Mouse (Mus musculus) lung, postnatal 0 days (tissue): ENCODE results near the gene Atp1b2. TPM values are rescaled to one million over a fixed set of nuclear protein-coding genes. Genes with fewer than 3 reads are reported as not detected.
A peak's percentile ranks its signal among the peaks of the same experiment; 100 is the strongest.

Experiments
- ATAC-seq: fragments of 200-750 bp; cut with Nextera tagmentation; 2 replicates; pipeline ENCODE4 v1.8.0; 2017; ENCODE audit warnings: moderate library complexity
- DNase-seq: peaks from one replicate; pipeline ENCODE4 v3.0.0-alpha.2; 2016; ENCODE audit warnings: low spot score
- H3K27ac ChIP-seq: fragments of 300-500 bp; sonication (generic); 2 replicates; pipeline ENCODE4 v1.5.1; 2014; ENCODE audit warnings: antibody characterized with exemption, mild to moderate bottlenecking, low read length, mixed read lengths
- H3K27me3 ChIP-seq: fragments of 300-500 bp; sonication (generic); replicated peaks from 2 replicates; pipeline ENCODE4 v1.6.1; 2014; ENCODE audit warnings: low read length, mixed read lengths; ENCODE audit not compliant: insufficient read depth
- H3K36me3 ChIP-seq: fragments of 300-500 bp; sonication (generic); 2 replicates; pipeline ENCODE4 v1.6.1; 2014; ENCODE audit warnings: low read length, mixed read lengths; ENCODE audit not compliant: insufficient read depth
- H3K4me1 ChIP-seq: fragments of 300-500 bp; sonication (generic); 2 replicates; pipeline ENCODE4 v1.6.1; 2014; ENCODE audit warnings: antibody characterized with exemption, low read depth, low read length, mixed read lengths; ENCODE audit not compliant: insufficient read depth
- H3K4me2 ChIP-seq: fragments of 300-500 bp; sonication (generic); replicated peaks from 2 replicates; pipeline ENCODE4 v1.6.1; 2014; ENCODE audit warnings: low read depth, mild to moderate bottlenecking, low read length, moderate library complexity, mixed read lengths
- H3K4me3 ChIP-seq: fragments of 300-500 bp; sonication (generic); 2 replicates; pipeline ENCODE4 v1.5.1; 2014; ENCODE audit warnings: low read depth, low read length
- H3K9ac ChIP-seq: fragments of 300-500 bp; sonication (generic); replicated peaks from 2 replicates; pipeline ENCODE4 v1.6.1; 2014; ENCODE audit warnings: low read depth, mild to moderate bottlenecking
- H3K9me3 ChIP-seq: fragments of 300-500 bp; sonication (generic); 2 replicates; pipeline ENCODE4 v1.6.1; 2016; ENCODE audit warnings: low read length, mixed read lengths
- CTCF ChIP-seq: IDR thresholded peaks from 2 replicates; pipeline ENCODE4 v1.5.1; 2016; ENCODE audit warnings: antibody characterized with exemption, mild to moderate bottlenecking
- EP300 ChIP-seq: IDR thresholded peaks from 2 replicates; pipeline ENCODE4 v1.6.1; 2016; ENCODE audit warnings: antibody characterized with exemption, mild to moderate bottlenecking, control low read depth
- WGBS: fragments of 180-500 bp; shearing (Covaris S2); extraction: QIAGEN DNeasy Blood & Tissue Kit; methylation state at CpG from one replicate; pipeline ENCODE4 v1.1.7; 2014; 5-methylcytosine and 5-hydroxymethylcytosine counted together
- polyA plus RNA-seq: library from polyadenylated mRNA; unstranded; fragments of >200 nt; fragmentation: Nextera tagmentation; extraction: Ambion mirVana; gene quantifications from 2 replicates; pipeline ENCODE4 v1.2.1, GENCODE M21; 2015

Gene Atp1b2
- polyA plus RNA-seq, 1 experiment from 2014 or later = 8.1 TPM

DNA sequence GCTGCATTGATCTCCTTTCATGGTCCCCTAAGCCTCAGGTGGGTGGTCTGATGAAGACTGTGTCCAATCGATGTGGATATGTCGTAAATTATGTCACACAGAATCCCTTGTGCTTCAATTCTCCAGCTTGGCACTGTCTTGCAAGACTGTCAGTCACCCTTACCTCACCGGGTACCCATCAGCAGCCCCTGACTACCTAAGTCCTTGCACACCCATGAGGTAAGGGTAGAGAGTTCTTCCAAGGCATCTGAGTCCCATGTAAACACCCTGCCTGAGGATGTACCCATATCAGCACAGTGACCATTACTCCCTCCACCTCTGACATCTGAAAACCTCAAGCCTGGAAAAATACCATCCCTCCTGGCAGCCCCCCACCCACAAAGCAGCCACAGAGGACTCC, 1.4 kb downstream of the Atp1b2 start:
- H3K27me3 ChIP-seq = 0 out of 2 replicates have a peak, but pooled peaks cover 4% of the 10 kb centered on the region
- H3K4me2 ChIP-seq = peak overlapping the region; percentile 96
- H3K9me3 ChIP-seq = no peaks in the 10 kb centered on the region
- TF ChIP-seq EP300 = no peak
- TF ChIP-seq CTCF = no peak
- 62% methylated on average over 3 of the region's 3 CpGs for WGBS
- peak overlapping the region; percentile 53 for H3K4me3 ChIP-seq
- H3K4me1 ChIP-seq = peaks cover 23% of the 10 kb centered on the region; the same call in 1 of the 2 replicates
- ATAC-seq = no peak
- H3K36me3 ChIP-seq = no peaks in the 10 kb centered on the region
- no peak for DNase-seq
- no peak overlapping the region for H3K9ac ChIP-seq
- H3K27ac ChIP-seq = no peak overlapping the region

DNA sequence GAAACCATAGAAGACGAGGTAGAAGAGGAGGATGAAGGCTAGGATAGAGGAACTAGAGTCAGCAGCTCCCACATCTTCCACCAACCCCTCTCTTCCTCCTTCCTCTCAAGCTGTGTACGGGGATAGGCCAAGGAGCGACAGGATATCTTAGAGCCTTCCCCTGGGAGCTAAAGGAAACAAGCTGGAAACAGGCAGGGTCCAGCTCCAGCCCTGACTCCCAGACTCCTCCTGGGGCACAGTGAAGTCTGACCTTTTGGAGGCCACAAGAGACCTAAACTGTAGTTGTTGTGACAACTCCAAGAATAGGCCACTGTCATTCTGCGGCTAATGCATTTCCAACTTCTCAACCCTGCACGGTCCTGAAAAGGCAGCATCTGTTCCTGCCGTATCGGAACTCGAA, 2.2 kb downstream of the Atp1b2 start:
- ATAC-seq = no peak
- Histone ChIP-seq H3K9ac (no peak overlapping the region), H3K4me3 (no peak overlapping the region), H3K36me3 (no peaks in the 10 kb centered on the region), H3K4me2 (no peak overlapping the region), H3K4me1 (peaks cover 23% of the 10 kb centered on the region; the same call in 1 of the 2 replicates), H3K27me3 (0 out of 2 replicates have a peak, but pooled peaks cover 4% of the 10 kb centered on the region), H3K27ac (no peak overlapping the region), H3K9me3 (no peaks in the 10 kb centered on the region)
- no peak for TF ChIP-seq CTCF
- TF ChIP-seq EP300 = no peak
- 76% methylated on average over 8 of the region's 8 CpGs for WGBS
- DNase-seq = no peak

DNA sequence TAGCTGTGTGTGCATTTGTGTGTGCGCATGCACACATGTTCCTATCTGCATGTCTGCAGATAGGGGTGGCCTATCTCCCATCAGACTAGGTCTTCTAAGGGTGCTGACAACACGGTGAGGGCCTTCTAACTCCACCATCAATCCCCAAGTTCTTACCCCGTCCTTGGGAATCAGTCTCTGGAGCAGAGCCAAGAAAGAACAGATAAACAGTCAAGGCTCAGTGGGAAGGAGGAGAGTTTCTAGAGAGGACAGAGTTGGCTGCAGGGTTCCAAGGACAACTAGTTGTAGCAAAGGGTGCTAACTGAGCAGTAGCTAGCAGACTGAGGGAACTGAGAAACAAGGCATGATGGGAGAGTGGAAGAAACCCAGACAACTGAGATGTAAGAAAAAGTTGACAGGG, 4.0 kb downstream of the Atp1b2 start:
- 0 out of 2 replicates have a peak, but pooled peaks cover 4% of the 10 kb centered on the region for H3K27me3 ChIP-seq
- DNase-seq = no peak
- H3K4me3 ChIP-seq = no peak overlapping the region
- no peak for TF ChIP-seq EP300
- no peak for TF ChIP-seq CTCF
- peaks cover 23% of the 10 kb centered on the region; the same call in 1 of the 2 replicates for H3K4me1 ChIP-seq
- H3K4me2 ChIP-seq = no peak overlapping the region
- H3K36me3 ChIP-seq = no peaks in the 10 kb centered on the region
- H3K9me3 ChIP-seq = no peaks in the 10 kb centered on the region
- ATAC-seq = no peak
- H3K9ac ChIP-seq = no peak overlapping the region
- 46% methylated on average over 3 of the region's 3 CpGs for WGBS
- no peak overlapping the region for H3K27ac ChIP-seq

DNA sequence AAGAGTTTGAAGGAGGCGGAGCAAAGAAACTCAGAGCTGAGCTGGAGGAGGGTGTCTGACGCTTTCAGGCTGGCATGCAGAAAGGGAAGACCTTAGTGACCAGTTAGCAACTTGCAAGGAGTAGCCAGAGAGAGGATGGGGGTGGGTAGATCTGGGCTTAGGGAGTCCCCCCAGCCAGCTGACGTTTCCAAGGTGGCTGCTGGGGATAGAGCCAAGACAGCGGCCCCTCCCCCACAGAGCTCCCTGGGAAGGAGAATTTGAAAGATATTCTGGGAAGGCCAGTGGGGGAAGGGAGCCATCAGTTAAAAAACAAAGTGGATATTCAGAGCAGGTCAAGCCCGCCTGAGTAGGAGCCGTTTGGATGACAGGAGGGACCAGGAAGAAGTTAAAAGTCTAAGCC, 5.6 kb downstream of the Atp1b2 start:
- DNase-seq (peak; percentile 70), ATAC-seq (peak; percentile 64)
- no peaks in the 10 kb centered on the region for H3K27me3 ChIP-seq
- TF ChIP-seq EP300 (no peak), CTCF (no peak)
- H3K9me3 ChIP-seq = no peaks in the 10 kb centered on the region
- H3K4me1 ChIP-seq = peaks cover 13% of the 10 kb centered on the region; the same call in 1 of the 2 replicates
- peak overlapping the region; percentile 11; the same call in 1 of the 2 replicates for H3K4me2 ChIP-seq
- H3K4me3 ChIP-seq = no peak overlapping the region
- no peak overlapping the region for H3K9ac ChIP-seq
- H3K36me3 ChIP-seq = no peaks in the 10 kb centered on the region
- WGBS = 12% methylated on average over 6 of the region's 6 CpGs
- H3K27ac ChIP-seq = peak overlapping the region; percentile 47; the same call in 1 of the 2 replicates

DNA sequence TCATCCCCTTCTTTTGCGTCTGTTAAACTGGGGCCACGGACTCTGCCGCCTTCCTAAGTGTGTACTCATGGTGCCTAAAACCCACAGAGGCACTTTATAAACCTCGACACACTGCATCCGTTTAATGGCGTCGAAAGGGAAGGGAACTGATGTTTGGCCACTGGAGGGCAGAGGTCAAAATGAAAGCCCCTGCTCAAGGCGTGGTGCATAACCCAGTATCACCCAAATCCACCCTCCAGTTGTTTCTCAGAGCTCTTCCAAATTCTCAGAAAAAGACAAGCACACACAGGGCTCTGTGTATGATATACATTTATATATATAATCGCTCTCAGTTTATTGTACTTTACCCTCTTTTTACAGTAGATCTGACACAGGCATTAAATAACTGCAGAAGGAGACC, 6.3 kb downstream of the Atp1b2 start:
- DNase-seq (no peak), ATAC-seq (no peak)
- H3K4me3 ChIP-seq = no peak overlapping the region
- H3K36me3 ChIP-seq = no peaks in the 10 kb centered on the region
- WGBS = 17% methylated on average over 9 of the region's 9 CpGs
- 0 out of 2 replicates have a peak overlapping the region, but pooled peaks have one; percentile 11 for H3K4me2 ChIP-seq
- H3K27me3 ChIP-seq = no peaks in the 10 kb centered on the region
- no peak overlapping the region for H3K27ac ChIP-seq
- H3K4me1 ChIP-seq = peaks cover 10% of the 10 kb centered on the region; the same call in 1 of the 2 replicates
- TF ChIP-seq CTCF (peak; percentile 15; the same call in 1 of the 2 replicates), EP300 (no peak)
- H3K9ac ChIP-seq = no peak overlapping the region
- no peaks in the 10 kb centered on the region for H3K9me3 ChIP-seq

DNA sequence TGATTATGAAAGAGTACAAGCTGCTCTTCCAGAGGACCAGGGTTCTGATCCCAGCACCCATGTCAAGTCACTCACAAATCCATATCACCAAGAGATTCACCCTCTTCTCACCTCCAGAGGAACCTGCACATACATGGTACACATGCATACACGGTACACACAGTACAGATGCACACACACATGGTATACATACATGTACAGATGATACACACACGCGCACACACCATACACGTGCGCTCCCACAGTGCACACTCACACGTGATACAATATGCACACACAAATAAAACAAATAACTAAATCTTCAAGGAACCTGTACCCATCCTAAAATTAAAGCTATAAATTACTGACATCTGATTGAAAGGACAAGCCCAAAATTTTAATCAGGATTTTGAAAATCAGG, 10.9 kb downstream of the Atp1b2 start:
- Histone ChIP-seq H3K36me3 (peaks cover 10% of the 10 kb centered on the region; the same call in 1 of the 2 replicates), H3K4me3 (no peak overlapping the region)
- WGBS = 96% methylated on average over 6 of the region's 6 CpGs

More for the DNA sequence above, 10.9 kb downstream of the Atp1b2 start:
- Histone ChIP-seq H3K27me3 (no peaks in the 10 kb centered on the region), H3K9me3 (no peaks in the 10 kb centered on the region), H3K9ac (no peak overlapping the region), H3K4me2 (no peak overlapping the region), H3K27ac (no peak overlapping the region), H3K4me1 (peaks cover 3% of the 10 kb centered on the region; the same call in 1 of the 2 replicates)
- DNase-seq (no peak), ATAC-seq (no peak)
- TF ChIP-seq CTCF (no peak), EP300 (no peak)
